In genomic region chr1:43224171-43224570, GRCm38 (mm10) we compare ENCODE assay signal across 11 mouse cellular contexts. TPM values are rescaled to one million over a fixed set of nuclear protein-coding genes. Genes with fewer than 3 reads are reported as not detected.
DNase-seq lines count a peak whose midpoint lies in the region; ATAC-seq and TF ChIP-seq lines count a peak whose summit lies in the region.
"Had no signal": no experiment of that assay in that cellular context is flagged by ENCODE, and none has a peak within 500 bp of the region (broad histone marks: within the 10 kb centered on the region; RNA-seq: fewer than 3 reads in every experiment).

No protein-coding gene starts in this region.

- no peak for TF ChIP-seq CTCF in gastrocnemius, adult 2 months (IDR thresholded peaks at IDR 0.05)
- no peak for TF ChIP-seq CTCF in midbrain, postnatal 0 days (IDR thresholded peaks at IDR 0.05)

- DNase-seq in kidney, adult 9 months, result peak; percentile 46
- DNase-seq in kidney, adult 11 months, result no peak
- DNase-seq in kidney, postnatal 14 days, result peak; percentile 18
- DNase-seq in spleen, postnatal 36 days (ENCODE audit: low spot score in 2 of 2), result peak; percentile 70 to 74
- no peak for DNase-seq in gastrocnemius, adult 2 months
- DNase-seq in midbrain, postnatal 0 days (ENCODE audit: low spot score), result no peak
- DNase-seq in layer of hippocampus, adult 9-11 months, result no peak
- DNase-seq: forebrain, postnatal 0 days had no signal

- no peak overlapping the region for H3K9ac ChIP-seq in midbrain, postnatal 0 days (replicated peaks; ENCODE audit: low read length, poor library complexity, severe bottlenecking)
- H3K9ac ChIP-seq: forebrain, postnatal 0 days; hindbrain, embryonic 13.5 days; lung, embryonic 15.5 days had no signal

- no peak overlapping the region for H3K27ac ChIP-seq in gastrocnemius, adult 2 months
- no peak overlapping the region for H3K27ac ChIP-seq in midbrain, postnatal 0 days (ENCODE audit: low read depth, low read length)
- H3K27ac ChIP-seq: hindbrain, embryonic 13.5 days; lung, embryonic 15.5 days had no signal

- no peaks in the 10 kb centered on the region for H3K36me3 ChIP-seq in midbrain, postnatal 0 days (ENCODE audit: insufficient read depth, low read length)
- H3K36me3 ChIP-seq: hindbrain, embryonic 13.5 days; lung, embryonic 15.5 days had no signal

- peak; percentile 83 for ATAC-seq in common myeloid progenitor, adult 5-6 weeks (replicated peaks; ENCODE audit: low read depth, poor library complexity, severe bottlenecking)
- ATAC-seq in midbrain, postnatal 0 days (ENCODE audit: low FRiP score), result no peak
- ATAC-seq: forebrain, postnatal 0 days had no signal

- intact Hi-C loops in gastrocnemius, adult 2 months (cut with DNase I), result no loop called here

- H3K4me2 ChIP-seq in midbrain, postnatal 0 days (ENCODE audit: low read depth, low read length, poor library complexity, severe bottlenecking), result no peak overlapping the region
- H3K4me2 ChIP-seq: hindbrain, embryonic 13.5 days; lung, embryonic 15.5 days had no signal

- H3K27me3 ChIP-seq in midbrain, postnatal 0 days (ENCODE audit: insufficient read depth, low read length), result no peaks in the 10 kb centered on the region
- H3K27me3 ChIP-seq: hindbrain, embryonic 13.5 days; lung, embryonic 15.5 days had no signal

- H3K4me1 ChIP-seq in midbrain, postnatal 0 days (ENCODE audit: insufficient read depth, low read length), result no peaks in the 10 kb centered on the region
- H3K4me1 ChIP-seq: hindbrain, embryonic 13.5 days; lung, embryonic 15.5 days had no signal

- WGBS in midbrain, postnatal 0 days, result 80% methylated on average over 2 of the region's 2 CpGs

- no peaks in the 10 kb centered on the region for H3K9me3 ChIP-seq in midbrain, postnatal 0 days (ENCODE audit: low read length)
- H3K9me3 ChIP-seq: hindbrain, embryonic 13.5 days; lung, embryonic 15.5 days had no signal

- no peak overlapping the region for H3K4me3 ChIP-seq in gastrocnemius, adult 2 months
- H3K4me3 ChIP-seq in midbrain, postnatal 0 days (ENCODE audit: low read depth, low read length), result no peak overlapping the region
- H3K4me3 ChIP-seq: hindbrain, embryonic 13.5 days; lung, embryonic 15.5 days had no signal

RNA-seq across cellular contexts. Expression of gene Fhl2, which starts 27.4 kb away (rescaled TPM):
- 0.32 TPM in 1 of 2 replicates, not detected in the other for total RNA-seq in common myeloid progenitor, adult 5-6 weeks (2017)
- 1 to 10 TPM; 3.0 to 8.3 TPM for total RNA-seq in gastrocnemius, adult 2 months (2021)
- total RNA-seq in midbrain, postnatal 0 days (2014; rRNA removed), result 29.4 and 30.4 TPM in 2 replicates
- polyA plus RNA-seq in midbrain, postnatal 0 days (2015; fragmentation: Nextera tagmentation; extraction: Ambion mirVana), result 26.4 and 29.5 TPM in 2 replicates

Comparison
In these comparisons a context has a peak if more than half of its experiments do, and no peak if none do; other contexts are left out.
1. DNase-seq: peak in kidney, adult 9 months (single experiment), kidney, postnatal 14 days (single experiment) and spleen, postnatal 36 days (2 of 2); none in kidney, adult 11 months (single experiment), gastrocnemius, adult 2 months (single experiment), midbrain, postnatal 0 days (single experiment) and layer of hippocampus, adult 9-11 months (single experiment).